Mouse (Mus musculus): ENCODE data around the gene Usp7.

GRCm38 (mm10) chr16:8691206-8691605, 100.9 kb downstream of the Usp7 start:
- TF ChIP-seq POLR2A (IDR thresholded peaks at IDR 0.05; ENCODE audit: borderline replicate concordance, extremely low read depth, low read depth, low read length) (no peak), CTCF (IDR thresholded peaks at IDR 0.05; ENCODE audit: insufficient read depth, low read length) (no peak)

Measured in lung, adult 2 months (tissue).